Mouse (Mus musculus) neural tube, embryonic 11.5 days (tissue): Measurements from ENCODE around the gene Acox1. TPM values are rescaled to one million over a fixed set of nuclear protein-coding genes. Genes with fewer than 3 reads are reported as not detected.

Source experiments
- ATAC-seq: fragments of 200-750 bp; cut with Nextera tagmentation; 2 replicates; pipeline ENCODE4 v1.8.0; 2017; ENCODE audit warnings: moderate number of reproducible peaks, mild to moderate bottlenecking, moderate TSS enrichment, moderate library complexity; ENCODE audit not compliant: insufficient read depth, low FRiP score, low TSS enrichment
- DNase-seq: peaks from one replicate; pipeline ENCODE4 v3.0.0-alpha.2; 2015; ENCODE audit warnings: low spot score
- H3K27ac ChIP-seq: fragments of 300-500 bp; sonication (generic); 2 replicates; pipeline ENCODE4 v1.5.1; 2014; ENCODE audit warnings: low read depth, mild to moderate bottlenecking, low read length
- H3K27me3 ChIP-seq: fragments of 300-500 bp; sonication (generic); 2 replicates; pipeline ENCODE4 v1.6.1; 2014; ENCODE audit warnings: mild to moderate bottlenecking, low read length, mixed read lengths; ENCODE audit not compliant: control insufficient read depth, insufficient read depth
- H3K36me3 ChIP-seq: fragments of 300-500 bp; sonication (generic); 2 replicates; pipeline ENCODE4 v1.6.1; 2014; ENCODE audit warnings: mild to moderate bottlenecking, low read length, moderate library complexity, mixed read lengths; ENCODE audit not compliant: control insufficient read depth, insufficient read depth
- H3K4me1 ChIP-seq: fragments of 300-500 bp; sonication (generic); 2 replicates; pipeline ENCODE4 v1.6.1; 2014; ENCODE audit warnings: low read length, mixed read lengths; ENCODE audit not compliant: control insufficient read depth, insufficient read depth
- H3K4me2 ChIP-seq: fragments of 300-500 bp; sonication (generic); 2 replicates; pipeline ENCODE4 v1.6.1; 2014; ENCODE audit warnings: low read depth, mild to moderate bottlenecking, moderate library complexity
- H3K4me3 ChIP-seq: fragments of 300-500 bp; sonication (generic); 2 replicates; pipeline ENCODE4 v1.5.1; 2014; ENCODE audit warnings: low read depth, low read length
- H3K9ac ChIP-seq: fragments of 300-500 bp; sonication (generic); 2 replicates; pipeline ENCODE4 v1.6.1; 2014; ENCODE audit warnings: mild to moderate bottlenecking, low read length
- H3K9me3 ChIP-seq: fragments of 300-500 bp; sonication (generic); 2 replicates; pipeline ENCODE4 v1.6.1; 2016; ENCODE audit warnings: low read length; ENCODE audit not compliant: control insufficient read depth
- WGBS: fragments of 180-500 bp; shearing (Covaris S2); extraction: QIAGEN DNeasy Blood & Tissue Kit; methylation state at CpG from one replicate; pipeline ENCODE4 v1.1.7; 2014; 5-methylcytosine and 5-hydroxymethylcytosine counted together
- polyA plus RNA-seq: library from polyadenylated mRNA; unstranded; fragments of >200 nt; fragmentation: Nextera tagmentation; extraction: Ambion mirVana; gene quantifications from 2 replicates; pipeline ENCODE4 v1.2.1, GENCODE M21; 2014

The Acox1 gene
- polyA plus RNA-seq, 1 experiment from 2014 or later = 34.4 TPM

DNA sequence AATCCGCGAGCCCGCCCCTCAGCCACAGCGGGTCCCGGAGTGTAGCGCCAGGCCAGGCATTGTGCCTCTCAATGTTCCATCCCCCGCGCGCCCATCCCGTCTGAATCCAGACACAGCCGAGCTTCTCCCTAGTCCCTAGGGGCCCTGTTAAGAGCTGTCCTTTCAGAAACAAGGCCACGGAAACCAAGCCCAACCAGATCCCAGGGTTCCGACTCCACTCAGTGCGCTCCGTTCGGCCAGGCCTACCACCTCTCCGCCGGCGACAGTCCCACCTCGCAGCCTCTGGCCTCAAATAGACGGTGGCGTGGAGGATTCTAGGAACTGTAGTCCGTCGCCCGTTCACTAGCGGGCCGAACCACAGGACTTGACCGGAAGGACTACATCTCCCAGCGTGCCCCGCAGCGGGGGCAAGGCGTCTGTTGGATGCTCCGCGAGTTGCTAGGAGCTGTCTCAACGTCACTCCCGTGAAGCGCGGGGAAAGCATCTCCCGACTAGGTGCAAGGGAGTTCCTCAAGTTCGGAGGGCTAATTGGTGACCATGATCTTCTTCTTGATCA, 30.9 kb downstream of the Acox1 start, which contains the start of gene Fbf1:
Fbf1 (minus strand) TSS at position 283 of the 556 bp plus-strand sequence.
- peak within 1 kb of the TSS; percentile 80 for H3K4me3 ChIP-seq
- under 1% methylated on average over 40 of the region's 40 CpGs for WGBS
- H3K9me3 ChIP-seq = no peaks in the 10 kb centered on the region
- peak within 1 kb of the TSS; percentile 89 for H3K9ac ChIP-seq
- H3K27ac ChIP-seq = peak within 1 kb of the TSS; percentile 87
- peaks cover 10% of the 10 kb centered on the region for H3K4me1 ChIP-seq
- peak within 1 kb of the TSS; percentile 84 for H3K4me2 ChIP-seq
- ATAC-seq (peak; percentile 94), DNase-seq (peak; percentile 97)
- no peaks in the 10 kb centered on the region; the same call in 1 of the 2 replicates for H3K36me3 ChIP-seq
- no peaks in the 10 kb centered on the region for H3K27me3 ChIP-seq

DNA sequence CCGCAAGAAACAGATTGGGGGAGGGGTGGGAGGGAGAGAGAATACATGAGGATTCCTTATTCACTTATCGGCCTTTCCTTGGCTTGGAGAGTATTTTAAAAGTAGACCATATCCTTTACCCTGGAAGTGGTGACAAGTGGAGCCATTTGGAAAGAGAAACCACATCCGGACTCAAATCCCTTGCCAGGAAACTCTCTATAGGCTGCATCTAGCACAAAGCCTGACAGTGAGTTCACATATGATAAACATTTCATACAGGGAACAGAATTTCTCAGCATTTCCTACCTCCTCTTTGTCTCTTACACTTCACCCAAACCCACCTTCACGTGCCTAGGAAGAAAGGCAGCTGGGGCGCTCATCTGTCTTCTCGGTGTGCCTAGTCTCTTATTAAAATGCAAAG, 31.6 kb downstream of the Acox1 start:
- Histone ChIP-seq H3K4me2 (peak overlapping the region; percentile 84), H3K36me3 (no peaks in the 10 kb centered on the region), H3K9me3 (no peaks in the 10 kb centered on the region), H3K9ac (peak overlapping the region; percentile 89), H3K27ac (peak overlapping the region; percentile 87), H3K4me1 (peaks cover 10% of the 10 kb centered on the region), H3K4me3 (peak overlapping the region; percentile 80), H3K27me3 (no peaks in the 10 kb centered on the region)
- ATAC-seq (no peak), DNase-seq (peak; percentile 15)
- WGBS = 15% methylated on average over 6 of the region's 6 CpGs

DNA sequence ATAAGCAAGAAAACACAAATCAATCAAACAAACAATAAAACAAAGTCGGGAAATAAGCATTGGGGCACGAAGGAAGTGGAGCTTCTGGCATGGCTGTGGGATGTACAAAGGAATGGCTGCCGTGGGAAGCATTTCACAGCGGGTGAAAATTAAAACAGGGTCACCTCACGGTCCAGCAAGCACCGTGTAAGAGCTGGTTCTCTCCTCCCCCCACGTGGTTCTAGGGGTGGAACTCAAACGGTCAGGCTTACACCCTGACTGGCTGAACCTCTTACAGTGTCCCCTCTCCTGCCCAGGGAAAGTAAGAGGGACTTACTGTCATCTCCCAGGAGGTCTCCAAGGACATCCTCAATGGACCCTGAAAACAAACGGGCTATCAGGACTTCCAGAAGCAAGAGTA, 35.8 kb downstream of the Acox1 start:
- no peaks in the 10 kb centered on the region for H3K9me3 ChIP-seq
- H3K27ac ChIP-seq = no peak overlapping the region
- peak; percentile 41 for DNase-seq
- no peaks in the 10 kb centered on the region for H3K27me3 ChIP-seq
- H3K4me1 ChIP-seq = peaks cover 10% of the 10 kb centered on the region
- peaks cover 2% of the 10 kb centered on the region; the same call in 1 of the 2 replicates for H3K36me3 ChIP-seq
- H3K4me3 ChIP-seq = no peak overlapping the region
- 28% methylated on average over 9 of the region's 9 CpGs for WGBS
- ATAC-seq = peak; percentile 76; the same call in 1 of the 2 replicates
- H3K9ac ChIP-seq = no peak overlapping the region; the same call in 1 of the 2 replicates
- H3K4me2 ChIP-seq = no peak overlapping the region

DNA sequence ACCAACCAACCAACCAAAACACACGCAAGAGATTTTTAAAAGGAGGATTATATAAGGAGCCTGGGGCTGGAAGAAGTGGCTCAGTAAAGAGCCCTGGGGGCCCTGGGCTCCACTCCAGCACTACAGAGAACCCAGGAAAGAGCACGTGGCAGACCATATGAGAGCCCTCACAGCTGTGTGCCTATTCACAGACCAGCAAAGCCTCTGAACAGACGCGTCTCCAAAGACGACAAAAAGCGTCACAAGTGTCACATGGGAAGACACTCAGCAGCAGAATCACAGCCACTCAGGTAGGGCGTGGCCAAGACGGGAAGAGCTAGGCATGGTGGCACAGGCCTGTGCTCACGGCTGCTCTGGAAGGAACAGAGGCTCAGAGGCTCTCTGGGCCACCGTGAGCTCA, 36.7 kb downstream of the Acox1 start:
- no peak overlapping the region for H3K27ac ChIP-seq
- peaks cover 10% of the 10 kb centered on the region for H3K4me1 ChIP-seq
- 74% methylated on average over 10 of the region's 10 CpGs for WGBS
- peaks cover 2% of the 10 kb centered on the region; the same call in 1 of the 2 replicates for H3K36me3 ChIP-seq
- H3K4me3 ChIP-seq = no peak overlapping the region
- ATAC-seq (no peak), DNase-seq (no peak)
- no peaks in the 10 kb centered on the region for H3K27me3 ChIP-seq
- no peak overlapping the region for H3K9ac ChIP-seq
- H3K4me2 ChIP-seq = no peak overlapping the region
- no peaks in the 10 kb centered on the region for H3K9me3 ChIP-seq

DNA sequence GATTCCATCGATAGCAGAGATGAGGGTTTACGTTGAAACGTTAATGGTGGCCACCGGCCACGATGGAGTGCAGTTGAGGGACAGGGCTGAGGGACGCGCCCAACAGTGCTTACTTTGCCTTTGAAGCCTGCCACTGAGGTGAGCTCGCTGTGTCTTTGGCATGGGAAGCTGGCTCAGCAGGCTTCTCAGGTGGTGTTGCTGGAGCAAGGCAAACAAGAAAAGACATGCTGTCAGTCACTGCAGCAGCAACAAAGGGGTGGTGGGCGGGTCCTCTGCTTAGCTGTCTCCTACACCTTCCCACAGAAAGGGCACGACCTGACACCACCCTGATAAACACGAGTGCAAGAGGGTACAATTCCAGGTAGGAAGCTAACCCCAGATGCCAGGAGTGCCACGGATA, 37.5 kb downstream of the Acox1 start:
- H3K4me3 ChIP-seq = no peak overlapping the region
- H3K9ac ChIP-seq = no peak overlapping the region
- 72% methylated on average over 12 of the region's 12 CpGs for WGBS
- no peak overlapping the region for H3K4me2 ChIP-seq
- peaks cover 2% of the 10 kb centered on the region; the same call in 1 of the 2 replicates for H3K36me3 ChIP-seq
- H3K27ac ChIP-seq = no peak overlapping the region
- peaks cover 3% of the 10 kb centered on the region for H3K4me1 ChIP-seq
- DNase-seq (no peak), ATAC-seq (no peak)
- no peaks in the 10 kb centered on the region for H3K27me3 ChIP-seq
- H3K9me3 ChIP-seq = no peaks in the 10 kb centered on the region

DNA sequence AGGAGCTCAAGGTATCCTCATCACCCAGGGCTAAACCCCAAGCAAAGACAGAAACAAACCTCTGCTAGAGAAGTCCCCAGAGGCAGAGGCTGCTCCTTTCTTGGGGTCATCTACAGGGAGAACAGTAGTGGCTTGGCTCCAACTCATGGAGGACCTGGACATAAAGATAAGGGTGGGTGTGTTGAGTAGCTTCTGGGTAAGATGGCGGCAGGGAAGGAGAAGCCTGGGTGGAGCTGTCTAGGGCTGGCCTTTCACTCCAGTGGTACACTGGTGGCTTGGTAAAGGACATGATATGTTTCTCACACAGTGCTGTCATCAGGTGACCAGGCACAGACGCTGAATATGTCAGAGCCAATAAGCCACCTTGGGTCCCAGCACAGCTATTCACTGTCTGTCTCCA, 47.9 kb downstream of the Acox1 start:
- no peak for ATAC-seq
- H3K36me3 ChIP-seq = peaks cover 55% of the 10 kb centered on the region
- WGBS = 91% methylated on average over 2 of the region's 2 CpGs
- no peaks in the 10 kb centered on the region for H3K9me3 ChIP-seq
- H3K4me1 ChIP-seq = no peaks in the 10 kb centered on the region
- no peaks in the 10 kb centered on the region for H3K27me3 ChIP-seq
- H3K27ac ChIP-seq = no peak overlapping the region
- DNase-seq = no peak
- no peak overlapping the region for H3K4me3 ChIP-seq
- no peak overlapping the region for H3K9ac ChIP-seq
- H3K4me2 ChIP-seq = no peak overlapping the region

DNA sequence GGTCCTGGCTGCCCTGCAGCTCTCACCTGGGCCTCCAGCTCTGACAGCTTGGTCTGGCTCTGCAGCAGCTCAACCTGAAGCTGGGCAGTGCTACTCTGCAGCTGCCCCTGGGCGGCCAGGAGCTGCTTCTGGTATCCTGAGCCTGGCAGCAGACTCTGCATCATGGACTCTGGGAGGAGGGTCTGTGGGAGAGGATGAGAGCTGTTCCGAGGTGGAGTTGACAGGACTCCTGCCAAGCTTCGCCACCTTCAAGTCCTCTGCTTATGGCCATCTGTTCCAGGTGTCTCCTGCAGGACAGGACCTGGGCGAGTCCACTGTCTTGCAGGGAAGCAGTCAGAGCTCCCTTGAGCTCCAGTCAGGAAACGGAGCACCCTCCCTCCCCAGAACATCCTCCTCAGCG, 49.5 kb downstream of the Acox1 start:
- Histone ChIP-seq H3K27ac (no peak overlapping the region), H3K27me3 (no peaks in the 10 kb centered on the region), H3K36me3 (peaks cover 54% of the 10 kb centered on the region), H3K4me1 (no peaks in the 10 kb centered on the region), H3K9me3 (no peaks in the 10 kb centered on the region), H3K9ac (no peak overlapping the region), H3K4me2 (no peak overlapping the region), H3K4me3 (no peak overlapping the region)
- WGBS = 88% methylated on average over 6 of the region's 6 CpGs
- ATAC-seq = no peak
- no peak for DNase-seq

DNA sequence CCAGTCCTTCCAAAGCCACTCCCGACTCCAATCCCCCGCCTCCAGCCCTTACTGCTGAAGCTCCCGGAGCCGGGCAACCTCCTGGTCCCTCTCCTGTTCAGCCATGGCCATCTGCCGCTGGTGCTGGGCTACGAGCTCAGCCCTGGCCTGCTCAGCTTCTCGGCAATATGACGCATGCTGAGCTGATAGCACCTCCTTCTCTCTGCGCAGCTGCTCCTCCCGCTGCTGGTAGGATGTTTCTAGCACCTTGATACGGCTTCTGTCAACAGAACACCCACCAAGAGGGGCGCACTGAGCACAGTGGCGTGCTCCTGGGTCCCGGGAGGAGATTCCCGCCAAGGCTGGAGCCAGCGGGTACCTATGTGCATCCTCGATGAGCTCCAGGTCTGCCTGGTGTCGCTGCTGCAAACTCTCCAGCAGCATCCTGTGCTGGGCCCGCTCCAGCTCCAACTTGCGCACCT, 50.1 kb downstream of the Acox1 start:
- no peaks in the 10 kb centered on the region for H3K4me1 ChIP-seq
- H3K27ac ChIP-seq = no peak overlapping the region
- no peak overlapping the region for H3K4me3 ChIP-seq
- DNase-seq (no peak), ATAC-seq (no peak)
- 55% methylated on average over 20 of the region's 20 CpGs for WGBS
- no peak overlapping the region for H3K4me2 ChIP-seq
- H3K9me3 ChIP-seq = no peaks in the 10 kb centered on the region
- H3K9ac ChIP-seq = no peak overlapping the region
- H3K36me3 ChIP-seq = peaks cover 50% of the 10 kb centered on the region
- H3K27me3 ChIP-seq = no peaks in the 10 kb centered on the region

DNA sequence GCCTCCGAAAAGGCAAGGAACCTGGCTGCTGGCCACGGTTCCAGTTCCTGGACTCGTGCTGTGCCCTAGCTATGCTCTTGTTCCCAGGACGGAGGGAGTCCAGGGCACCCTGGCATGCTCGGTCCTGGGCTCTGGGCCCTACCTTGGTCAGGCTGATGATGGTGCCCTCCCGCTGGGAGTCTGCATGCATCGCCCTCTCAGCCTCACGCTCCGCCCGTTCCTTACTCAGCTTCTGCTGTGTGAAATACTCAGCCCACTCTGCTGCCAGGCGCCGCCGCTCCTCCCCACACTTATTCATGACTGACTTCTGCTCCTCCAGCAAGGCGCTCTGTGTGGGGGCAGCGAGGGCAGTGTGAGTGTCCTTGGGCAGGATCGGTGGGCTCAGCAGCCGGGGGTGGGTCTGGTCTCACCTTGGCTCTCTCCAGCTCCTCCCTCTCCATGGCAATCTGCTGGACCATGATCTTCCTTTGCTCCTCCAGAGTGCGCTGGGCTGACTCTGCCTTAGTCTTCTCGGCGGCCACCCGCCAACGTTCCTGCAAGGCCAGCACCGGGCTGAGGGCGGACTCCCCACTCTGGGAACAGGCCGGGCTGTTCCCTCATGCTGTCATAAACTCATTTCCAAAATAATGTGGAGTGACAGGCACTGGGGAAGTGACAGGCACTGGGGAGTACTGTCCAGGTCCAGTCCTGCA, 52.4 kb downstream of the Acox1 start:
- DNase-seq (no peak), ATAC-seq (no peak)
- no peak overlapping the region for H3K4me3 ChIP-seq
- H3K36me3 ChIP-seq = peaks cover 36% of the 10 kb centered on the region
- WGBS = 80% methylated on average over 25 of the region's 25 CpGs
- no peaks in the 10 kb centered on the region for H3K27me3 ChIP-seq
- H3K4me2 ChIP-seq = no peak overlapping the region
- no peak overlapping the region for H3K27ac ChIP-seq
- no peaks in the 10 kb centered on the region for H3K9me3 ChIP-seq
- no peak overlapping the region for H3K9ac ChIP-seq
- H3K4me1 ChIP-seq = no peaks in the 10 kb centered on the region
